Mouse (Mus musculus): ENCODE results near the gene Mylpf.

GRCm38 (mm10) chr7:127176937-127177336 is 31.8 kb upstream of the Mylpf start:
- TF ChIP-seq CTCF (IDR thresholded peaks at IDR 0.05; ENCODE audit: low read depth, low read length) (no peak), GATA2 (IDR thresholded peaks at IDR 0.05; ENCODE audit: borderline replicate concordance, low read depth, low read length) (no peak), GATA1 (IDR thresholded peaks at IDR 0.05; ENCODE audit: borderline replicate concordance, low read length) (no peak)

Measured in G1E (cell line).